In genomic region chr3:80514026-80514425, GRCm38 (mm10) we compare ENCODE assay signal across 26 mouse cellular contexts.
DNase-seq lines count a peak whose midpoint lies in the region; ATAC-seq and TF ChIP-seq lines count a peak whose summit lies in the region.
"Had no signal": no experiment of that assay in that cellular context is flagged by ENCODE, and none has a peak within 500 bp of the region (broad histone marks: within the 10 kb centered on the region; RNA-seq: fewer than 3 reads in every experiment).

No protein-coding gene starts in this region.

- no peak overlapping the region for H3K27ac ChIP-seq in cerebellum, adult 2 months (ENCODE audit: insufficient read depth, low read length)
- no peak overlapping the region for H3K27ac ChIP-seq in hindbrain, postnatal 0 days
- H3K27ac ChIP-seq in hindbrain, embryonic 12.5 days = no peak overlapping the region
- H3K27ac ChIP-seq: embryonic facial prominence, embryonic 13.5 days; gastrocnemius, adult 2 months; hindbrain, embryonic 15.5 days; kidney, embryonic 15.5 days; limb, embryonic 15.5 days; midbrain, embryonic 15.5 days had no signal

- ATAC-seq in hindbrain, postnatal 0 days = no peak
- ATAC-seq in hindbrain, embryonic 12.5 days (ENCODE audit: low FRiP score) = no peak
- ATAC-seq: activated CD4-positive, CD25-positive, alpha-beta regulatory T cell, adult 4 months; forebrain, postnatal 0 days; intestine, embryonic 16.5 days; liver, postnatal 0 days; midbrain, embryonic 15.5 days had no signal

- no peaks in the 10 kb centered on the region for H3K36me3 ChIP-seq in hindbrain, postnatal 0 days (ENCODE audit: insufficient read depth, low read length)
- no peaks in the 10 kb centered on the region for H3K36me3 ChIP-seq in hindbrain, embryonic 12.5 days
- H3K36me3 ChIP-seq: embryonic facial prominence, embryonic 13.5 days; G1E; heart, embryonic 12.5 days; hindbrain, embryonic 15.5 days; kidney, embryonic 15.5 days; limb, embryonic 15.5 days; midbrain, embryonic 15.5 days had no signal

- no peak for TF ChIP-seq CTCF in cerebellum, adult 2 months (IDR thresholded peaks at IDR 0.05; ENCODE audit: borderline replicate concordance, insufficient read depth, low read depth, low read length)
- no peak for TF ChIP-seq CTCF in hindbrain, postnatal 0 days (IDR thresholded peaks at IDR 0.05; ENCODE audit: low read depth)

- no peak overlapping the region for H3K4me3 ChIP-seq in cerebellum, adult 2 months (replicated peaks; ENCODE audit: insufficient read depth, low read depth, low read length)
- H3K4me3 ChIP-seq in hindbrain, postnatal 0 days (ENCODE audit: low read length) = no peak overlapping the region
- H3K4me3 ChIP-seq in hindbrain, embryonic 12.5 days = no peak overlapping the region
- H3K4me3 ChIP-seq: embryonic facial prominence, embryonic 13.5 days; gastrocnemius, adult 2 months; heart, embryonic 12.5 days; hindbrain, embryonic 15.5 days; kidney, embryonic 15.5 days; limb, embryonic 15.5 days; midbrain, embryonic 15.5 days had no signal

- H3K9ac ChIP-seq in hindbrain, postnatal 0 days (replicated peaks; ENCODE audit: low read length) = no peak overlapping the region
- no peak overlapping the region for H3K9ac ChIP-seq in hindbrain, embryonic 12.5 days
- H3K9ac ChIP-seq: embryonic facial prominence, embryonic 13.5 days; forebrain, postnatal 0 days; heart, embryonic 12.5 days; hindbrain, embryonic 15.5 days; kidney, embryonic 15.5 days; limb, embryonic 15.5 days; liver, postnatal 0 days; midbrain, embryonic 15.5 days had no signal

- no peaks in the 10 kb centered on the region for H3K4me1 ChIP-seq in cerebellum, adult 2 months (ENCODE audit: control insufficient read depth, insufficient read depth, low read length)
- H3K4me1 ChIP-seq in hindbrain, postnatal 0 days (ENCODE audit: insufficient read depth, low read length) = no peaks in the 10 kb centered on the region
- H3K4me1 ChIP-seq in hindbrain, embryonic 12.5 days = no peaks in the 10 kb centered on the region
- H3K4me1 ChIP-seq: embryonic facial prominence, embryonic 13.5 days; heart, embryonic 12.5 days; hindbrain, embryonic 15.5 days; kidney, embryonic 15.5 days; limb, embryonic 15.5 days; midbrain, embryonic 15.5 days had no signal

- H3K4me2 ChIP-seq in hindbrain, postnatal 0 days (ENCODE audit: low read depth, low read length) = no peak overlapping the region
- no peak overlapping the region for H3K4me2 ChIP-seq in hindbrain, embryonic 12.5 days (replicated peaks)
- H3K4me2 ChIP-seq: embryonic facial prominence, embryonic 13.5 days; heart, embryonic 12.5 days; hindbrain, embryonic 15.5 days; kidney, embryonic 15.5 days; limb, embryonic 15.5 days; midbrain, embryonic 15.5 days had no signal

- WGBS in cerebellum, adult 2 months = 45% methylated on average over 1 of the region's 1 CpGs
- 28% methylated on average over 1 of the region's 1 CpGs for WGBS in hindbrain, postnatal 0 days
- 58% methylated on average over 1 of the region's 1 CpGs for WGBS in hindbrain, embryonic 12.5 days

- no peak for TF ChIP-seq POLR2A in cerebellum, adult 2 months (IDR thresholded peaks at IDR 0.05; ENCODE audit: borderline replicate concordance, insufficient read depth, low read length)

- no peaks in the 10 kb centered on the region for H3K9me3 ChIP-seq in hindbrain, postnatal 0 days (ENCODE audit: low read length)
- no peaks in the 10 kb centered on the region for H3K9me3 ChIP-seq in hindbrain, embryonic 12.5 days (replicated peaks)
- H3K9me3 ChIP-seq: embryonic facial prominence, embryonic 13.5 days; G1E; heart, embryonic 12.5 days; hindbrain, embryonic 15.5 days; kidney, embryonic 15.5 days; limb, embryonic 15.5 days; midbrain, embryonic 15.5 days had no signal

- no peaks in the 10 kb centered on the region for H3K27me3 ChIP-seq in cerebellum, adult 2 months (ENCODE audit: control insufficient read depth, insufficient read depth, low read length)
- no peaks in the 10 kb centered on the region for H3K27me3 ChIP-seq in hindbrain, postnatal 0 days (ENCODE audit: insufficient read depth, low read length)
- H3K27me3 ChIP-seq in hindbrain, embryonic 12.5 days = no peaks in the 10 kb centered on the region
- H3K27me3 ChIP-seq: embryonic facial prominence, embryonic 13.5 days; heart, embryonic 12.5 days; hindbrain, embryonic 15.5 days; kidney, embryonic 15.5 days; limb, embryonic 15.5 days; midbrain, embryonic 15.5 days had no signal

- peak; percentile 81 to 89 for DNase-seq in cerebellum, postnatal 10 days
- no peak for DNase-seq in cerebellum, adult 2 months
- DNase-seq in hindbrain, postnatal 0 days (ENCODE audit: low spot score) = peak; percentile 7
- peak; percentile 3 for DNase-seq in ovary, postnatal 36 days (ENCODE audit: low spot score)
- DNase-seq in ovary, postnatal 14 days (ENCODE audit: low spot score) = no peak
- no peak for DNase-seq in embryo, embryonic 10.5 days (ENCODE audit: low spot score)
- no peak for DNase-seq in urinary bladder, postnatal 10 days (ENCODE audit: low spot score)
- DNase-seq: cerebellum, adult 18-20 months; forebrain, postnatal 0 days; gastrocnemius, adult 2 months; heart, adult 11 months; heart, postnatal 14 days; liver, postnatal 0 days; lung, postnatal 14 days; retina, postnatal 1 day; thymus, postnatal 4 days had no signal

Comparison
In these comparisons a context has a peak if more than half of its experiments do, and no peak if none do; other contexts are left out.
1. DNase-seq: peak in cerebellum, postnatal 10 days (2 of 2), hindbrain, postnatal 0 days (single experiment) and ovary, postnatal 36 days (single experiment); none in cerebellum, adult 2 months (0 of 2), ovary, postnatal 14 days (single experiment), embryo, embryonic 10.5 days (single experiment) and urinary bladder, postnatal 10 days (single experiment).